Mouse (Mus musculus) liver, adult 2 months (tissue): ENCODE measurements around the gene Fam216a. TPM values are rescaled to one million over a fixed set of nuclear protein-coding genes. Genes with fewer than 3 reads are reported as not detected.

Experiments used
- DNase-seq: peaks from one replicate; pipeline ENCODE4 v3.0.0-alpha.2; 2011; ENCODE audit warnings: low read depth, low spot score; ENCODE audit errors: extremely low read depth
- H3K27ac ChIP-seq: fragments of 200-500 bp; replicated peaks from 2 replicates; pipeline ENCODE4 v1.5.1; 2012; ENCODE audit warnings: low read depth, mild to moderate bottlenecking, control low read depth, inconsistent platforms, low read length; ENCODE audit not compliant: insufficient read depth
- H3K27me3 ChIP-seq: fragments of 200-500 bp; 2 replicates; pipeline ENCODE4 v1.6.1; 2012; ENCODE audit warnings: mild to moderate bottlenecking, moderate library complexity, low read length, inconsistent platforms; ENCODE audit not compliant: control insufficient read depth, insufficient read depth
- H3K36me3 ChIP-seq: fragments of 200-500 bp; 2 replicates; pipeline ENCODE4 v1.6.1; 2012; ENCODE audit warnings: low read length, inconsistent platforms; ENCODE audit not compliant: control insufficient read depth, insufficient read depth
- H3K4me1 ChIP-seq: fragments of 200-500 bp; 2 replicates; pipeline ENCODE4 v1.6.1; 2011; ENCODE audit warnings: low read length; ENCODE audit not compliant: control insufficient read depth, insufficient read depth
- H3K4me3 ChIP-seq: fragments of 200-500 bp; 2 replicates; pipeline ENCODE4 v1.5.1; 2011; ENCODE audit warnings: low read depth, mild to moderate bottlenecking, control low read depth, low read length, moderate library complexity; ENCODE audit not compliant: insufficient read depth
- H3K79me2 ChIP-seq: fragments of 200-500 bp; 2 replicates; pipeline ENCODE4 v1.6.1; 2012; ENCODE audit warnings: inconsistent platforms, mild to moderate bottlenecking, low read length, moderate library complexity; ENCODE audit not compliant: control insufficient read depth, insufficient read depth
- H3K9ac ChIP-seq: fragments of 200-500 bp; 2 replicates; pipeline ENCODE4 v1.6.1; 2012; ENCODE audit warnings: low read depth, mild to moderate bottlenecking, control low read depth, inconsistent platforms, low read length
- CTCF ChIP-seq: fragments of 200-500 bp; IDR thresholded peaks from 2 replicates; pipeline ENCODE4 v1.5.1; 2011; ENCODE audit warnings: low read depth, low read length, control low read depth
- POLR2A ChIP-seq: fragments of 200-500 bp; IDR thresholded peaks from 2 replicates; pipeline ENCODE4 v1.6.1; 2011; ENCODE audit warnings: low read length, control low read depth; ENCODE audit not compliant: insufficient read depth; ENCODE audit errors: extremely low read depth
- WGBS: fragments of 180-500 bp; shearing (Covaris S2); methylation state at CpG from one replicate; pipeline ENCODE4 v1.1.7; 2018; 5-methylcytosine and 5-hydroxymethylcytosine counted together
- polyA plus RNA-seq: library from polyadenylated mRNA; depleted of rRNA; stranded (reverse); fragments of >200 nt; gene quantifications from 2 replicates; pipeline ENCODE4 v1.2.3, GENCODE M21; 2012
- total RNA-seq: library from RNA; depleted of rRNA; stranded (reverse); fragments of >200 nt; gene quantifications from 2 replicates; pipeline ENCODE4 v1.2.3, GENCODE M21; 2014

Fam216a gene
- total and polyA plus RNA-seq, 2 experiments: 3.4 to 4.2 TPM

- H3K4me3 ChIP-seq: no peak overlapping the region
- H3K27me3 ChIP-seq: no peaks in the 10 kb centered on the region
- peak; percentile 42 for DNase-seq
- H3K9ac ChIP-seq: no peak overlapping the region
- H3K79me2 ChIP-seq: no peaks in the 10 kb centered on the region
- 54% methylated on average over 11 of the region's 11 CpGs for WGBS
- peaks cover 16% of the 10 kb centered on the region; the same call in 1 of the 2 replicates for H3K36me3 ChIP-seq
- no peaks in the 10 kb centered on the region for H3K4me1 ChIP-seq
- TF ChIP-seq POLR2A: no peak
- peak; percentile 96 for TF ChIP-seq CTCF
- H3K27ac ChIP-seq: no peak overlapping the region
Measured at GRCm38 (mm10) chr5:122379374-122380155, 7.4 kb upstream of the Fam216a start.

DNA sequence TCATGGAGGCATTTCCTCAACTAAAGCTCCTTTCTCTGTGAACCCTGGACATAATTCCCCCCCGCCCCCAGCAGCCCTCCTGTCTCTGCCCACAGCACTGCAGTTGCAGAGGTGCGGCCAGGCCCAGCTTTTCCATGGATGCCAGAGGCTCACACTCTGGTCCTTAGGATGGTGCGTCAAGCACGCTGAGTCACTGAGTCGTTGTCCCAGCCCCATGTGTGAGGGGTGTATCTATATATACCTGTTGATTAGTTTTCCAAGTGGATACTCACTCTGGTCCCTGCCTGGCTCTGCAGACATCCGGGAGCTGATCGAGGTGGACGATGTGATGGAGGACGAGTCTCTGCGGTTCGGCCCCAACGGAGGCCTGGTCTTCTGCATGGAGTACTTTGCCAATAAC, 6.0 kb upstream of the Fam216a start:
- no peak for TF ChIP-seq CTCF
- no peak for TF ChIP-seq POLR2A
- no peaks in the 10 kb centered on the region; the same call in 1 of the 2 replicates for H3K79me2 ChIP-seq
- H3K4me3 ChIP-seq: no peak overlapping the region
- DNase-seq: no peak
- H3K9ac ChIP-seq: no peak overlapping the region
- H3K36me3 ChIP-seq: peaks cover 16% of the 10 kb centered on the region; the same call in 1 of the 2 replicates
- 95% methylated on average over 12 of the region's 12 CpGs for WGBS
- H3K4me1 ChIP-seq: no peaks in the 10 kb centered on the region; the same call in 1 of the 2 replicates
- no peaks in the 10 kb centered on the region for H3K27me3 ChIP-seq
- no peak overlapping the region for H3K27ac ChIP-seq

GRCm38 (mm10) chr5:122377101-122377833, 5.1 kb upstream of the Fam216a start:
- 91% methylated on average over 4 of the region's 4 CpGs for WGBS
- TF ChIP-seq CTCF (no peak), POLR2A (no peak)
- Histone ChIP-seq H3K9ac (no peak overlapping the region), H3K27ac (no peak overlapping the region), H3K4me1 (no peaks in the 10 kb centered on the region; the same call in 1 of the 2 replicates), H3K79me2 (no peaks in the 10 kb centered on the region; the same call in 1 of the 2 replicates), H3K4me3 (no peak overlapping the region), H3K27me3 (no peaks in the 10 kb centered on the region), H3K36me3 (peaks cover 11% of the 10 kb centered on the region; the same call in 1 of the 2 replicates)
- DNase-seq: no peak

GRCm38 (mm10) chr5:122372878-122373277, 714 bp upstream of the Fam216a start:
- no peaks in the 10 kb centered on the region for H3K36me3 ChIP-seq
- H3K4me1 ChIP-seq: peaks cover 2% of the 10 kb centered on the region
- no peaks in the 10 kb centered on the region for H3K27me3 ChIP-seq
- TF ChIP-seq CTCF (no peak), POLR2A (no peak)
- peak overlapping the region; percentile 68; the same call in 1 of the 2 replicates for H3K27ac ChIP-seq
- H3K4me3 ChIP-seq: peak overlapping the region; percentile 74
- WGBS: 8% methylated on average over 5 of the region's 5 CpGs
- DNase-seq: no peak
- peak overlapping the region; percentile 84 for H3K9ac ChIP-seq
- no peaks in the 10 kb centered on the region; the same call in 1 of the 2 replicates for H3K79me2 ChIP-seq

GRCm38 (mm10) chr5:122371591-122372191, 473 bp downstream of the Fam216a start, which contains the start of gene Gpn3:
Gene Gpn3 (plus strand): TSS chr5:122371876.
- H3K79me2 ChIP-seq: no peaks in the 10 kb centered on the region; the same call in 1 of the 2 replicates
- no peaks in the 10 kb centered on the region for H3K27me3 ChIP-seq
- H3K4me1 ChIP-seq: peaks cover 2% of the 10 kb centered on the region
- 3% methylated on average over 34 of the region's 46 CpGs for WGBS
- no peak for DNase-seq
- H3K27ac ChIP-seq: peak within 1 kb of the TSS; percentile 68
- H3K36me3 ChIP-seq: peaks cover 3% of the 10 kb centered on the region; the same call in 1 of the 2 replicates
- peak within 1 kb of the TSS; percentile 84 for H3K9ac ChIP-seq
- no peak for TF ChIP-seq CTCF
- TF ChIP-seq POLR2A: no peak
- H3K4me3 ChIP-seq: peak within 1 kb of the TSS; percentile 74
